Mouse (Mus musculus): ENCODE results near the gene Fpr-rs7.

Fpr-rs7 gene

DNA sequence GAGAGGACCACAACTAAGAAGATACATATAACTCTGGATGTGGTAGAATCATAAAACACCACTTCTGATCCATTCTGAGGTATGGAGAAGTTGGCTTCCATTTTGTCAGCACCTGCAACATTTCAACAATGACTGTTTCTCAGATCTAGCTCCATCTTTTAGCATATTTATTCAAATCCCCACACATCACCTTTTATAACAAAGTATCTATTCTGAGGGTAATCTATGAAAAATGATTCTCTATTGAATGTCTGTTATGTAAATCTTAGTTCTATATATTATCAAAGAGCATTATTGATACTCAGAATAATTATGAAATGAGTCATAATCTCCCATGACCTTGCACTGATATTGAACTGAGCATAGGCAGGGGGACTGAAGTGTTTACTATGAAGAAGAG, at the start of gene Fpr-rs7:
TSS of gene Fpr-rs7 (minus strand) at position 101 of the 400 bp plus-strand sequence.
- no peak for DNase-seq (ENCODE audit: low read depth, low spot score)

DNA sequence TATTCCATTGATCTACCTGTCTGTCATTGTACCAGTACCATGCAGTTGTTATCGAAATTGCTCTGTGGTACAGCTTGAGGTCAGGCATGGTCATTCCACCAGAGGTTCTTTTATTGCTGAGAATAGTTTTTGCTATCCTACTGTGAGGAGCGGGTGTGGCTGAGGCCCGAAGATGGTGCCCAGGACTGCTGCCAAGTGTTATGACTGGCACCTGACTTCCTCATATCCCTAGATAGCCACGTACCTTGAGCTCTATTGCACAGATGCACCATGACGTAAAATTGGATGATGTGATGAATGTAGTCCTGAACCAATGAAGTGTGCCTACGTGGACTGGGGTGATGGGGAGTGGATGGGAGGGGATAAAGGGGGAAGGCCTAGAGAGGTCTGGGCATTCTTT, 39.9 kb downstream of the Fpr-rs7 start:
- no peak for DNase-seq (ENCODE audit: low read depth, low spot score)

DNA sequence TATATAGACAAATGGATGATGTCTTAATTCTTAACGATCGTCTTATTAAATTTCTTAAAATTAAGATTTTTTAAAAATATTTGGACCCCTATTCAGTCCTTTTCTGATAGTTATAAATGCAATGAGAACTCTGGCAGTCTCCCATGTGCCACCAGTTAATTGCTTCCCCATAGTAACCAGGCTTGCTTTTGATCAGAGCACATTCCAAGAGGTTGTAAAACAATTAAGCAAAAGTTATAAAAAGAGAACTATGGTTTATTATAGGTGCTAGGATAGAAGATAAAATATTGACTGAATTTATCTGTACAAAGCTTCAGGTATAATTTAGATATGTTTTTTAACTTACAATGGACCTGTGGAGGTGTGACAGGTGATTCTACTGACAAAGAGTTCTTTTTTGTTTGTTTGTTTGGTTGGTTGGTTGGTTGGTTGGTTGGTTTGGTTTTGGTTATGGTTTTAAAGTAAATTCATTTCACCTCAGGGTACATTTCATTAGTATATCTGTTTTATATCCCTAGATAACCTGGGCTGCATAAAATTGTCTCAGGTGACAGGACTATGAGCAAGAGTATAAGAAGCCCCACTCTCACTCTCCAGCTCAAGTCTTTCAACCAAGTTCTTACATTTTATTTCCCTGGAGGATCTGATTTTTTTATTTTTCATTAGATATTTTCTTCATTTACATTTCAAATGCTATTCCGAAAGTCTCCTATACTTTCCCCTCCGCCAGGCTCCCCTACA, 42.2 kb downstream of the Fpr-rs7 start:
- no peak for DNase-seq (ENCODE audit: low read depth, low spot score)
